Mouse (Mus musculus): Measurements from ENCODE around the gene Hcn3. TPM values are rescaled to one million over a fixed set of nuclear protein-coding genes. Genes with fewer than 3 reads are reported as not detected.

The Hcn3 gene
- polyA plus RNA-seq, 1 experiment from 2014 or later: 0.19 TPM

DNA sequence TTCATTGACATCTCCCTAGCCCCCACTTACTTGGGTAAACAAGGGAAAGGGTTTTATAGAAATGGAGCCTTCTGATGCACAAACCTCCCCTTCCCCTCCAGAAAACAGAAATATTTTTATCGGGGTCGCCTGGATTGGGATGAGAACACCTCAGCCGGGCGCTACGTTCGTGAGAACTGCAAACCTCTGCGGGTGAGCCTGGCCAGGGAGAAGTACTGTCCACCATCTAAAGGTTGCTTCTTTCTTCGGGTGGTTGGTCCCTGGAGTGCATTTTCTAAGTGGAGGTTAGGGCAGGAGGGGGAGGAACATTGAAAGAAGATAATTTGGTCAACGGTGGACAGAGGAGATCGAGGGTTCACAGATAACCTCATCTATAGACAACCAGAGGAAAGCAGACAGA, 15.5 kb upstream of the Hcn3 start:
- TF ChIP-seq CTCF (IDR thresholded peaks at IDR 0.05): no peak
- no peak for TF ChIP-seq EP300 (IDR thresholded peaks at IDR 0.05)
- Histone ChIP-seq H3K36me3 (ENCODE audit: insufficient read depth, low read length) (peaks cover 43% of the 10 kb centered on the region), H3K27me3 (replicated peaks; ENCODE audit: insufficient read depth, low read length) (no peaks in the 10 kb centered on the region), H3K4me2 (replicated peaks; ENCODE audit: low read depth, low read length) (no peak overlapping the region), H3K4me3 (ENCODE audit: low read depth, low read length) (no peak overlapping the region), H3K4me1 (ENCODE audit: insufficient read depth, low read depth, low read length) (0 out of 2 replicates have a peak, but pooled peaks cover 3% of the 10 kb centered on the region), H3K9me3 (ENCODE audit: low read length) (no peaks in the 10 kb centered on the region), H3K9ac (replicated peaks; ENCODE audit: low read depth) (no peak overlapping the region), H3K27ac (ENCODE audit: low read length) (no peak overlapping the region)
- WGBS: 90% methylated on average over 10 of the region's 10 CpGs
- DNase-seq (ENCODE audit: low spot score) (no peak), ATAC-seq (no peak)

GRCm38 (mm10) chr3:89174844-89175243, 14.8 kb upstream of the Hcn3 start:
- Histone ChIP-seq H3K9me3 (ENCODE audit: low read length) (no peaks in the 10 kb centered on the region), H3K4me1 (ENCODE audit: insufficient read depth, low read depth, low read length) (0 out of 2 replicates have a peak, but pooled peaks cover 3% of the 10 kb centered on the region), H3K4me3 (ENCODE audit: low read depth, low read length) (no peak overlapping the region), H3K4me2 (replicated peaks; ENCODE audit: low read depth, low read length) (no peak overlapping the region), H3K27ac (ENCODE audit: low read length) (no peak overlapping the region), H3K36me3 (ENCODE audit: insufficient read depth, low read length) (peaks cover 43% of the 10 kb centered on the region), H3K9ac (replicated peaks; ENCODE audit: low read depth) (no peak overlapping the region), H3K27me3 (replicated peaks; ENCODE audit: insufficient read depth, low read length) (no peaks in the 10 kb centered on the region)
- 93% methylated on average over 11 of the region's 11 CpGs for WGBS
- no peak for DNase-seq (ENCODE audit: low spot score)
- no peak for ATAC-seq
- TF ChIP-seq EP300 (IDR thresholded peaks at IDR 0.05) (no peak), CTCF (IDR thresholded peaks at IDR 0.05) (no peak)

- Histone ChIP-seq H3K27ac (ENCODE audit: low read length) (no peak overlapping the region), H3K4me2 (replicated peaks; ENCODE audit: low read depth, low read length) (no peak overlapping the region), H3K27me3 (replicated peaks; ENCODE audit: insufficient read depth, low read length) (no peaks in the 10 kb centered on the region), H3K4me1 (ENCODE audit: insufficient read depth, low read depth, low read length) (peaks cover 6% of the 10 kb centered on the region; the same call in 1 of the 2 replicates), H3K9me3 (ENCODE audit: low read length) (no peaks in the 10 kb centered on the region), H3K4me3 (ENCODE audit: low read depth, low read length) (no peak overlapping the region), H3K36me3 (ENCODE audit: insufficient read depth, low read length) (peaks cover 26% of the 10 kb centered on the region), H3K9ac (replicated peaks; ENCODE audit: low read depth) (no peak overlapping the region)
- ATAC-seq (no peak), DNase-seq (ENCODE audit: low spot score) (no peak)
- no peak for TF ChIP-seq CTCF (IDR thresholded peaks at IDR 0.05)
- TF ChIP-seq EP300 (IDR thresholded peaks at IDR 0.05): no peak
- WGBS: 91% methylated on average over 19 of the region's 19 CpGs
These were observed 6.9 kb upstream of the Hcn3 start for GRCm38 (mm10) chr3:89166945-89167344.

DNA sequence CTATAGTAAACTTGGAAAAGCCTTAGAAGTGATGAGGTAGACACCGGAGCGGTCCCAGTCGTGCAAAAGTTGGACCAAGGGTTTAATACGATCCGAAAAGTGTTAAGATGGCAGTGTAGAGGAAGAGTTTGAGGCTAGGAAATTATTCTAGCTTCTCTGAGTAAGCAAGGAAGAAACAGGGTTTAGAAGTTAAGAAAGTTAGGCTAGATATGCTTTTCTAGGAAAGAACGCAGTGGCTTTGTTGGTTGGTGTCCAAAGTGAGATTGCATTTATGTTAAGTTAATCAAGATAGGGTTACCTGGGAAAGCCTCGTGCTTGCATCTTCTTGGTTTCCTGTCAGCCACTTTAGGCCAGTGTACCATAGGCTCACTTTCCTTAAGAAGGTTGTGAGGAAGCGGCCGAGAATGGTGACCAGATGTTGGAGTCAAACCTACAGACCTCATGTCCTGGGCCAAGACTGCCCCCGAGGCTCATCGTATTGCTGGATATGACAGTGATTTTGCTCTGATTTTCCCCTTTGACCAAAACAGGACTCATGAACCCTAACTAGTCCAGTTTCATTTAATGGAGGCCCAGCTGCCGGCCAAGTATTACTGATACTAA, 5.4 kb upstream of the Hcn3 start:
- peak overlapping the region; percentile 88 for H3K4me3 ChIP-seq (ENCODE audit: low read depth, low read length)
- 9% methylated on average over 12 of the region's 12 CpGs for whole genome bisulfite sequencing
- peak overlapping the region; percentile 95 for H3K9ac ChIP-seq (replicated peaks; ENCODE audit: low read depth)
- peak overlapping the region; percentile 98 for H3K27ac ChIP-seq (ENCODE audit: low read length)
- peaks cover 22% of the 10 kb centered on the region for H3K36me3 ChIP-seq (ENCODE audit: insufficient read depth, low read length)
- no peaks in the 10 kb centered on the region for H3K27me3 ChIP-seq (replicated peaks; ENCODE audit: insufficient read depth, low read length)
- no peak for DNase-seq (ENCODE audit: low spot score)
- no peaks in the 10 kb centered on the region for H3K9me3 ChIP-seq (ENCODE audit: low read length)
- H3K4me1 ChIP-seq (ENCODE audit: insufficient read depth, low read depth, low read length): peaks cover 6% of the 10 kb centered on the region; the same call in 1 of the 2 replicates
- TF ChIP-seq EP300 (IDR thresholded peaks at IDR 0.05) (no peak), CTCF (IDR thresholded peaks at IDR 0.05) (no peak)
- peak overlapping the region; percentile 67 for H3K4me2 ChIP-seq (replicated peaks; ENCODE audit: low read depth, low read length)
- no peak for ATAC-seq

DNA sequence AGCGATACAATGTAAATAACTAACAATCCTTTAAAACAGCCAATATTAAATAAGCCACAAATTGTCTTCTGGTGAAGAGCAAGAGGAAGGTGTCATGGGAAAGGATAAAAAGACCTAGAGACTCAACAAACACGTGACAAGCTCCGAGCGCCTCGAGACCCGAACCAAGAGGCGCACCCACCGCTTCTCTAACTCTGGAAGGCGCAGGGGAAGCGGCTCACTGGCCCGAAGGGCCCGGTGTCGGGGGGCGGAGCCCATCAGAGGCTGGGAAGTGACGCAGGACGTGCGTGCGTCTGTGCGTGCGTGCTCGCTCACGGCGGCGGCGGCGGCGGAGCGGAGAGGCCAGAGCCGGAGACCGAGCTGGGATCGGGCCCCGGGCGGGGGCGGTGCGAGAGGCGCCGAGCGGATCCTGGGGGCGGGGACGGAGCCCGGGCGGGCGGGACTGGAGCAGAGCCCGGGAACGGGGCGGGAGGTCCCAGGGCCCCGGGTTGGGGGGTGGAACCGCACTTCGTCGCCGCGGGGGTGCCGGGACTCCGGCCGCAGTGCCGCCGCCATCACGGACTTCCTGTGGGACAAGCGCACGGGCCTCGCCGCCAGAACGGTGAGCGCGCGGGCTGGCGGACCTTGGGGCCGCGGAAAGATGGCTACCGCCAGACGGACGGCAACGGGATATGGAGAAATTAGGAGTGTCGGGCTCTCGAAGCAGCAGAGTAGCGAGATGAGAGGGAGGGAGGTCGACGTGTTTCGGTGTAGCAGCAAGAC, 4.7 kb upstream of the Hcn3 start, which contains the start of gene Clk2:
Clk2 (plus strand) TSS at position 290 of the 762 bp plus-strand sequence.
- WGBS: under 1% methylated on average over 70 of the region's 79 CpGs
- Histone ChIP-seq H3K27me3 (replicated peaks; ENCODE audit: insufficient read depth, low read length) (no peaks in the 10 kb centered on the region), H3K36me3 (ENCODE audit: insufficient read depth, low read length) (peaks cover 16% of the 10 kb centered on the region), H3K4me1 (ENCODE audit: insufficient read depth, low read depth, low read length) (peaks cover 9% of the 10 kb centered on the region), H3K4me2 (replicated peaks; ENCODE audit: low read depth, low read length) (peak within 1 kb of the TSS; percentile 67), H3K27ac (ENCODE audit: low read length) (peak within 1 kb of the TSS; percentile 98), H3K9me3 (ENCODE audit: low read length) (no peaks in the 10 kb centered on the region), H3K9ac (replicated peaks; ENCODE audit: low read depth) (peak within 1 kb of the TSS; percentile 95), H3K4me3 (ENCODE audit: low read depth, low read length) (peak within 1 kb of the TSS; percentile 88)
- TF ChIP-seq CTCF (IDR thresholded peaks at IDR 0.05): no peak
- TF ChIP-seq EP300 (IDR thresholded peaks at IDR 0.05): no peak
- peak; percentile 97 for DNase-seq (ENCODE audit: low spot score)
- peak; percentile 99 for ATAC-seq

DNA sequence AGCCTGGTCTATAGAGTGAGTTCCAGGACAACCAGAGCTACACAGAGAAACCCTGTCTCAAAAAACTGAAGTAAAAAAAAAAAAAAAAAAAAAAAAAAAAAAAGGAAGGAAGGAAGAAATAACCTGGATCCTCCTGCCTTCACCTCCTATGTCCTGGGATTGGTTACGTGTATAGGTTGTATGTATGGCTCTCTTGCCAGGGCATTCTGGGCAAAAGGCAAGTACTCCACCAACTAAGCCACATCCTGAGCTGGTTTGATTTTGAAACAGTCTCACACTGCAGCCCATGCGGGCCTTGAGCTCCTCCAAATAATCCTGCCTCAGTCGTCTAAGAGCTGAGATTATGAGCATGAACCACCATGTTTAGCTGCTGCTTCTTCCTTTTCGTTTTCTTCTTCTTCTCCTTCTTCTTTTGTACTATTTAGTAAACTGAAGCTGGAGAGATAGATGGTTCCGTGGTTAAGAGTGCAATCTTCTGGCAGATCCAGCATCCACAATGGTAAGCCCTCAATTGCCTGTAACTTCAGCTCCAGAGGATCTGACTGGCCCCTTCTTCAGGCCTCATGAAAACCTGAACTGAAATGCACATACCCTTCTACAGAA, 3.7 kb upstream of the Hcn3 start:
- no peaks in the 10 kb centered on the region for H3K9me3 ChIP-seq (ENCODE audit: low read length)
- H3K27me3 ChIP-seq (replicated peaks; ENCODE audit: insufficient read depth, low read length): peaks cover 3% of the 10 kb centered on the region; the same call in 1 of the 2 replicates
- TF ChIP-seq CTCF (IDR thresholded peaks at IDR 0.05) (no peak), EP300 (IDR thresholded peaks at IDR 0.05) (no peak)
- H3K4me2 ChIP-seq (replicated peaks; ENCODE audit: low read depth, low read length): peak overlapping the region; percentile 67
- ATAC-seq: no peak
- H3K4me1 ChIP-seq (ENCODE audit: insufficient read depth, low read depth, low read length): peaks cover 12% of the 10 kb centered on the region
- peaks cover 6% of the 10 kb centered on the region for H3K36me3 ChIP-seq (ENCODE audit: insufficient read depth, low read length)
- H3K9ac ChIP-seq (replicated peaks; ENCODE audit: low read depth): peak overlapping the region; percentile 24; the same call in 1 of the 2 replicates
- DNase-seq (ENCODE audit: low spot score): no peak
- 63% methylated on average over 5 of the region's 5 CpGs for WGBS
- 0 out of 2 replicates have a peak overlapping the region, but pooled peaks have one; percentile 98 for H3K27ac ChIP-seq (ENCODE audit: low read length)
- peak overlapping the region; percentile 88; the same call in 1 of the 2 replicates for H3K4me3 ChIP-seq (ENCODE audit: low read depth, low read length)

Data from lung, postnatal 0 days (tissue).